Mouse (Mus musculus) CD4-positive, CD25-positive, alpha-beta regulatory T cell, adult 4 months (primary cell): Measurements from ENCODE around the gene Cops7b. TPM values are rescaled to one million over a fixed set of nuclear protein-coding genes. Genes with fewer than 3 reads are reported as not detected.

Experiments used
- ATAC-seq: one replicate; pipeline ENCODE4 v1.8.0; 2017
- polyA plus RNA-seq, 2 experiments: library from polyadenylated mRNA; unstranded; fragments of 100-300 nt; shearing (Covaris generic); gene quantifications; one replicate each; pipeline ENCODE4 v1.2.1; 2017

Cops7b gene
- polyA plus RNA-seq, 2 experiments from 2014 or later, result 16.9 to 20.0 TPM

GRCm38 (mm10) chr1:86598516-86598915 lies 15.8 kb downstream of the Cops7b start:
- peak; percentile 45 for ATAC-seq

DNA sequence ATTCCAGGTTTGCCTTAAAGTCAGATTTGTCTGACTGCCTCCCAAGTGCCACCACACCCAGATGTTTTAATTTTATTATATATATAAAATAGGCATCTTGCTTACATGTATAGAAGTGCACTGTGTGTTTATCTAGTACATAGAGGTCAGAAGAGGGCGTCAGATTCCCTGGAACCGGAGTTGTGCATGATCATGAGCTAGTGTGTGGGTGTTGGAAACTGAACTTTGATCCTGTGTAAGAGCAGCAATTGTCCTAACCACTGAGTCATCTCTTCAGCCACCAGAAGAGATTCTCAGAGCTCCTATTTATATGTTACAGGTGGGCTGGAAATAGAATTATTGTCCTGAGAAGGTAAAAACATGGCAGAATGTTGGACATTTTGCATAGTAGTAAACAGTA lies 17.4 kb downstream of the Cops7b start:
- ATAC-seq, result no peak

- ATAC-seq, result no peak
Observed at GRCm38 (mm10) chr1:86610954-86611353, 28.2 kb downstream of the Cops7b start.

- ATAC-seq, result no peak
Observed at GRCm38 (mm10) chr1:86612081-86612480, 29.4 kb downstream of the Cops7b start.

DNA sequence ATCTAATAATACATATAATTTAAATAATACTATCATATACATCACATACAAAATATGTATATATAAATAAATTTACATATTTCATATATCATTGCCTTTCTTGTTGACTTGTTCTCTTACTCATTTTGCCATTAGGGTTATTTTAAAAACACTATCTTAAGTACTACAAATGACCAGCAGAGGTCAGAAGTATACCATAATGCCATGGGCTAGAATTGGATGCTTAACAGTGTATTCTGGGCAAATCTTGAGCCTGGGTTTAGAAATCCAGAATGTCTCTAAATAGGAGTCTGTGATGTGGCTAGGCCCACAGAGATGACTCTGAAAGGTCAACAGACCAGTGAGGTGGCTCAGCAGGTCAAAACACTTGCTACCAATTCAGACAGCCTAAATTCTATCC lies 31.6 kb downstream of the Cops7b start:
- no peak for ATAC-seq

DNA sequence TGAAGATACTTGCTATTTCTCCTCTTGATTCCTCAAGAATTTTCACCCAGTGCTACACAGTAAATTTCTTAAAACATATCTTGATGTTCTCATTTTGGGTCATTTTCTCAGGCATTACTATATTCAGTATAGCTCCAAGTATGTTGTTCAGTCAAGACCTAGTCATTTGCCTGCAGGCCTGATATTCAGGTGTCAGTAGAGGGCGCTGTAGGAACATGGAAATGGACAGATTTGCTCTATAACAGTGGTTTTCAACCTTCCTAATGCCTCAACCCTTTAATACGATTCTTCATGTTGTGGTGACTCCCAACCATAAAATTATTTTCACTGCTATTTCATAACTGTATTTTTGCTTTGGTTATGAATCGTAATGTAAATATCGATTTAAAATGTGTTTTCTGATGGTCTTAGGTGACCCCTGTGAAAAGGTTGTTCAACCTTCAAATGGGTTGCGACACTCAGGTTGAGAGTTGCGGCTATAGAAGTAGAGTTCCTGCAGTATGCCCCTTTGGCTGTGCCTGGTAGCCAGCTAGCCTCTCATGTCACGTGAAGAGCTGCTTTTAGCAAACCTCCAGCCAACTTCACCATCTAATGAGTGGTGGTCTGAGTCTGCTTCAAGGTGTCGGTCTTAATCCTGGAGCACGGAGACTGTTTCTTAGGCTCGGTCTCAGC lies 35.9 kb downstream of the Cops7b start:
- no peak for ATAC-seq

DNA sequence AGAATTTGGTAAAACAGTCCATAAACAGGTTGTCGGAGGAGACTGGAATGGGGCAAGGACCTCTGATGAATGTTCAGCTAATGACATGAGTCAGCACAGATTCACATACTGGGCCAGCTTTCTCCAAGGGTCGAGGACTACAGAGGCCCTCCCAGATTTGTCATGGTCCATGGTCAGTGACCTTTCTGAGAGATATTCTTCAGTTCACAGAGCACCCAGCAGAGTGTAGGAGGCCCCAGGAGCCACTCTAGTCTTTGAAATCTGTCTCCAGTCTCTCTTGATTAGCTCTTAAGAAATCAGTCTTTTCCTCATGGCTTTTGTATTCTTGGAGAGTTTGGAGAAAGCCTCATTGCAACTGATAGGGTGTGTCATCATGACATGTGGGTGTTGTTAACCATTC lies 39.6 kb downstream of the Cops7b start:
- no peak for ATAC-seq

DNA sequence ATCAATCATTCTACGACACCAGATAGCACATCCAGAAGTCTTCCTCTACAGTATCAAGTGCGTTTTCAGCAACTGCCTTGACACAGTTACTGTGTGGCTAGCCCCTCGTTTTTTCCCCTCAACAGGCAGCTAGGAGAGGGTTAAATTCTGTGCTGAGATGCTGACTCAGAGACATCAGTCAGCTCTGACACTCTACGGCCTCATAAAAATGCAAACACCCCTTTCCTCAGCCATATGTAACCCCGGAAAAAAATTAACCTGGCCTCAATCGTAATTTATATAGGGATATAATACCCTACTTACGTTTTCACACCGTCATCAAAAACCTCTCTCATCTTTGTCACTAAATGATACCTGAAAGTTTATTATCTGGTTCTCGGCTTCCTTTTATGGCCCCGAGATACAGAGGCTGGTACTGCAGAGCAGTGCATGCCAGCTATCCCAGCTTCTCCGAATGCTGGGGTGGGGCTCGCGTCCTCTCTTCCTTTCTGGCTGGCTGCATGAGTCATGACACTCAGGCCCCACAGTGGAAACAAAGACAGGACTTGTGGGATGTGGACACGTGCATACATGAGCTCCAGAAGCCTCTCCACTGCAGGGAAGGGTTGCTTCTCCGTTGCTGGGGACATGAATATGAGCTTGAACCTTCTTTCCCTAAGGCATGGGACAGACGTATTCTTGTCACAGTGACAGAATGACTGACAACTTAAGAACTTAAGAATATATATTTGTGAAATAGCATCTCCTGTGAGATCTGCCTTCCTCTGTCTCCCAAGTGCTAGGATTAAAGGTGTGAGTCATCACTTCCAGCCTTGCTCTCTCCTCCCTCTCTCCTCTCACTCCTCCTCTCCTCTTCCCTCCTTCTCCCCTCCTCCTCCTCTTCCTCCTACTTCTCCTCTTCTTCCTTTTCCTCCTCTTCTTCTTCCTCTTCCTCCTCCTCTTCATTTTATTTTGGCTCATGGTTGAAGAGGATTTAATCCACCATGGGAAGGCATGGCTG lies 40.6 kb downstream of the Cops7b start:
- ATAC-seq, result no peak

GRCm38 (mm10) chr1:86628270-86628669 lies 45.6 kb downstream of the Cops7b start:
- ATAC-seq, result no peak

GRCm38 (mm10) chr1:86629936-86630335 lies 47.2 kb downstream of the Cops7b start:
- no peak for ATAC-seq

GRCm38 (mm10) chr1:86630527-86630926 lies 47.8 kb downstream of the Cops7b start:
- ATAC-seq, result no peak

GRCm38 (mm10) chr1:86632732-86633380 lies 50.2 kb downstream of the Cops7b start:
- ATAC-seq, result no peak

- no peak for ATAC-seq
Observed at GRCm38 (mm10) chr1:86633434-86633833, 50.7 kb downstream of the Cops7b start.

DNA sequence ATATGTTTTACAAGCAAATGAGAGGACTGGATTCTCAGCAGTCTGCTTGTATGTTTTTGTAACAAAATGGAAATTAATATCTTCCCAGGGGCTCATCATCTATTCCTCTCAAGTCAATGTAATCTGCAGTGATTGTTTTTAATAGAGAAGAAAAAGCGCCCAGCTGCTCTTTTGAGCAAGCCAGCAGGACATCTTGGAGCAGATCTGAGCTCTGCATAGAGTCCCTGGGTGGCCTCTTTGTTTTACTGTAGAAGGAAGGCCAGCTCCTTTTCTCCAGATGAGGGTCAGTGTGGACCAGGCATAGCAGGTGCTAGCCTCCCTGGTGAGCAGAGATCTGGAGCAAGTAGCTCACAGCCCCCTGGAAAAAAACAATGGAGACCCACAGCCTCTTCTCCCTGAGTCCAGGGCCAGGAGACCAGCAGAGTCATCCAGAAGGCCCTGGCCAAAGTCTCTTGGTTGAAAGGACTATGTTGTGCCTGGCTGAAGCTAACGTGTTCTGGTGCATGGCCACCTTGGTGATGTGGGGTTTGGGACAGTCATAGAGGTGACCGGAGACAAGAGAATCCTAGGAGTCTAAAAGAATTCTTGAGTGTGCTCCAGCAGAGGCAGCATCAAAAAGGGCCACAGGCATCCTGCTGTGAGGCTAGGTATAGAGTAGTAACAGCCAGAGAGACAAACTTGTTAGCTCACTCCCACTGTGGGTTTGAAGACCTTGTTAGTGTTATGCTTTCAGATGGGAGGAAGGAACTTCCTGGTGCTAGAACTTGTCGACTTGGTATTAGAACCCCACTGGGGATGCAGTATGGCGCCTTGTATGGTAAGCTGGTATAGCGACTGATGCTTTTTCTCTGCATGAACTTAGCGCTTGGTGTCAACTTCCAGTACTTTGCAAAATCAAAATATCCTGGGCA lies 51.4 kb downstream of the Cops7b start:
- ATAC-seq, result no peak

- no peak for ATAC-seq
Observed at GRCm38 (mm10) chr1:86634751-86635359, 52.2 kb downstream of the Cops7b start.

DNA sequence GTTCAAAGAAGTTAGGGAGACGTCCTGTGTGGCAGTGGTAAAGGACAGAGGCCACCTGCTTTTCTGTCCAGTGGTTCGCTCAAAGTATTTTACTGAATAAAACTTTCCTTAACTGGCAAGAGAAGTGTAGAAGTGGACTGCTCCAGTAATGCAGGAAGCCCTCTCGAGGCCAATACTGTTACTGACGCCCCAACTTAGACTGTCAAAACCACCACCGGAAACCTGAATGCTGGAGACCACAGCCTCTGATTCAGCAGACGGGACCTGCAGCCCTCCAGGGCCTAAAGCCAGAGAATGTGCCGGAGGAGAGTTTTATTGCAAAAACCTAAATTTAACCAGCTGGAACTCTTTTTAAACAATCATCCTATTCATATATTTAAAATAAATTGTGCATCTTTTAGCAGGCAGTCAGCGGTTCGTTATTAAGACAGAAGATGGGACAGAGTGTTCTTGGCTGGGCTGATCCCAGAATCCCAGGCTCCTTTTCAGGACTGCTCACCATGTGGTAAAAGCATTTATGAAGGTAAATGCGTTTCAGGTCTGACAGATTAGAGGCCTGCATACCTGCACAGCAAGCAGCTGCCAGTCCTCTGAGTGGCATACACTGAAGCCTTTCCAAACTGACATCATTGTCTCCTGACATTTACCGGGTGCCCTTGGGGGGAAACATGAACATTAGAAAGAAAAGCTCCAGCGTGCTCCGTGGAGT lies 60.6 kb downstream of the Cops7b start:
- ATAC-seq, result peak; percentile 29

DNA sequence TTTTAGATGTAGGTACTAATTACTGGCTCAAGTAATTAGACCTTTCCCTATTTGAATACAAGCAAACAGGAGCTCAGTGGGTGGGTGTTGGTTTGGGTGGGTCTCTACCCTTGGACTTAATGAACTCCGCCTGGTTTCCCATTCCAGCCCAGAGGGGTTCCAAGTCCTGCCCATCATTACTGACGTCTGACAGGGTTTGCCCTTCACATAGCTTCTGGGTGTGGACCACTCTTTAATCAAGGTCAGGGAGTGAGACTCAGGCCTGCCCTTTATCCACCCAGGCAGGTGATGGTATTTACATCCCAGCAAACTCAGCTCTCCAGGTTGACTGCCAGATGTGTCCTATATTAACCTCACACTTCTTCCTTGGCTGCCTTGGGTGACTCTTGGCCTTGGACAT lies 64.8 kb downstream of the Cops7b start:
- no peak for ATAC-seq

DNA sequence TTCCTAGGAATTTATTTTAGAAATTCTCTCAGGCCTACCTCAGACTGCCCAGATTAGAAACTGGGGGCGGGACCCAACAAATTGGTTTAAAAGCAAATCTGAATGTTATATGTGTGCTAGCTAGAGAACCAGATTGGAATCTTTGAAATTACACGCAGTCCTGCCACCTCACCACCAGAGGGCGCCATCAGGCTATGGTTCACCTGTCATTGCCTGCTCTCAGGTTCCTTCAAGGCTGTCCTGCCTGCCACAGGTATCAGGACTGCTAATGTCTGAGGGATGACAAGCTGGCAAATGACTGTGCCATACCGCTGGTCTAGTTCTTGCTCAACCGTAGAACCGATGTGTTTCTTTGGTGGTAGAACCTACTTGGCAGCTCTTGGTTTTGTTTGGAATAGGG lies 67.6 kb downstream of the Cops7b start:
- no peak for ATAC-seq

- ATAC-seq, result no peak
Observed at GRCm38 (mm10) chr1:86652675-86653074, 70.0 kb downstream of the Cops7b start.

- no peak for ATAC-seq
Observed at GRCm38 (mm10) chr1:86657071-86657470, 74.4 kb downstream of the Cops7b start.
